Mouse (Mus musculus) hindbrain, embryonic 15.5 days (tissue): ENCODE measurements at regions not wholly inside any gene's neighbourhood (a gene's known extent, or its start where the extent isn't known, plus 50 kb on each side); places are given as distances from the start of the nearest gene placed in this dataset.

Experiments
- ATAC-seq: fragments of 200-750 bp; cut with Nextera tagmentation; 2 replicates; pipeline ENCODE4 v1.8.0; 2017; ENCODE audit warnings: low read depth, moderate number of reproducible peaks, moderate TSS enrichment; ENCODE audit not compliant: low FRiP score
- H3K27ac ChIP-seq: fragments of 300-500 bp; sonication (generic); replicated peaks from 2 replicates; pipeline ENCODE4 v1.5.1; 2015; ENCODE audit warnings: mild to moderate bottlenecking, inconsistent platforms
- H3K27me3 ChIP-seq: fragments of 300-500 bp; sonication (generic); 2 replicates; pipeline ENCODE4 v1.6.1; 2015; ENCODE audit warnings: control low read depth, inconsistent platforms
- H3K36me3 ChIP-seq: fragments of 300-500 bp; sonication (generic); 2 replicates; pipeline ENCODE4 v1.6.1; 2015; ENCODE audit warnings: control low read depth, inconsistent platforms
- H3K4me1 ChIP-seq: fragments of 300-500 bp; sonication (generic); replicated peaks from 2 replicates; pipeline ENCODE4 v1.6.1; 2015; ENCODE audit warnings: control low read depth, inconsistent platforms
- H3K4me2 ChIP-seq: fragments of 300-500 bp; sonication (generic); 2 replicates; pipeline ENCODE4 v1.6.1; 2015; ENCODE audit warnings: moderate library complexity, mild to moderate bottlenecking, inconsistent platforms
- H3K4me3 ChIP-seq: fragments of 300-500 bp; sonication (generic); 2 replicates; pipeline ENCODE4 v1.5.1; 2015; ENCODE audit warnings: mild to moderate bottlenecking, inconsistent platforms
- H3K9ac ChIP-seq: fragments of 300-500 bp; sonication (generic); 2 replicates; pipeline ENCODE4 v1.6.1; 2015; ENCODE audit warnings: inconsistent platforms
- H3K9me3 ChIP-seq: fragments of 300-500 bp; sonication (generic); 2 replicates; pipeline ENCODE4 v1.6.1; 2016; ENCODE audit warnings: control low read depth, inconsistent platforms
- WGBS: fragments of 180-500 bp; shearing (Covaris S2); methylation state at CpG from one replicate; pipeline ENCODE4 v1.1.7; 2015; 5-methylcytosine and 5-hydroxymethylcytosine counted together

- Histone ChIP-seq H3K27me3 (no peaks in the 10 kb centered on the region), H3K36me3 (no peaks in the 10 kb centered on the region), H3K4me2 (no peak overlapping the region), H3K4me1 (no peaks in the 10 kb centered on the region), H3K9ac (no peak overlapping the region), H3K4me3 (no peak overlapping the region), H3K27ac (no peak overlapping the region), H3K9me3 (no peaks in the 10 kb centered on the region)
- WGBS = 81% methylated on average over 14 of the region's 14 CpGs
- ATAC-seq = 0 out of 2 replicates have a peak, but pooled peaks have one; percentile 27
These were observed 243.4 kb upstream of the Adcy2 start for GRCm38 (mm10) chr13:69242544-69243296.

GRCm38 (mm10) chr13:69250334-69251129 is 251.2 kb upstream of the Adcy2 start:
- H3K4me3 ChIP-seq = no peak overlapping the region
- H3K27me3 ChIP-seq = no peaks in the 10 kb centered on the region
- H3K4me2 ChIP-seq = no peak overlapping the region
- H3K9me3 ChIP-seq = no peaks in the 10 kb centered on the region
- H3K36me3 ChIP-seq = no peaks in the 10 kb centered on the region
- ATAC-seq = no peak
- peak overlapping the region; percentile 57 for H3K27ac ChIP-seq
- peaks cover 10% of the 10 kb centered on the region; the same call in 1 of the 2 replicates for H3K4me1 ChIP-seq
- no peak overlapping the region for H3K9ac ChIP-seq
- WGBS = 68% methylated on average over 4 of the region's 4 CpGs

- Histone ChIP-seq H3K27me3 (no peaks in the 10 kb centered on the region), H3K27ac (peak overlapping the region; percentile 57), H3K9me3 (no peaks in the 10 kb centered on the region), H3K4me2 (no peak overlapping the region), H3K9ac (no peak overlapping the region), H3K36me3 (no peaks in the 10 kb centered on the region), H3K4me3 (no peak overlapping the region), H3K4me1 (peaks cover 10% of the 10 kb centered on the region; the same call in 1 of the 2 replicates)
- ATAC-seq = peak; percentile 57; the same call in 1 of the 2 replicates
- 54% methylated on average over 6 of the region's 6 CpGs for WGBS
These were observed 251.8 kb upstream of the Adcy2 start for GRCm38 (mm10) chr13:69251130-69251561.

- H3K9ac ChIP-seq = no peak overlapping the region
- H3K4me1 ChIP-seq = peaks cover 10% of the 10 kb centered on the region; the same call in 1 of the 2 replicates
- no peak overlapping the region for H3K4me3 ChIP-seq
- ATAC-seq = peak; percentile 86
- H3K9me3 ChIP-seq = no peaks in the 10 kb centered on the region
- no peaks in the 10 kb centered on the region for H3K27me3 ChIP-seq
- H3K27ac ChIP-seq = no peak overlapping the region
- H3K36me3 ChIP-seq = no peaks in the 10 kb centered on the region
- 0 out of 2 replicates have a peak overlapping the region, but pooled peaks have one; percentile 3 for H3K4me2 ChIP-seq
- 55% methylated on average over 10 of the region's 10 CpGs for WGBS
These were observed 253.0 kb upstream of the Adcy2 start for GRCm38 (mm10) chr13:69252335-69252734.

GRCm38 (mm10) chr13:69260485-69260884 is 261.1 kb upstream of the Adcy2 start:
- Histone ChIP-seq H3K27me3 (no peaks in the 10 kb centered on the region), H3K27ac (no peak overlapping the region), H3K4me2 (no peak overlapping the region), H3K4me1 (peaks cover 9% of the 10 kb centered on the region; the same call in 1 of the 2 replicates), H3K36me3 (no peaks in the 10 kb centered on the region), H3K9me3 (no peaks in the 10 kb centered on the region), H3K4me3 (no peak overlapping the region), H3K9ac (no peak overlapping the region)
- 37% methylated on average over 5 of the region's 5 CpGs for WGBS
- ATAC-seq = no peak

- Histone ChIP-seq H3K9me3 (no peaks in the 10 kb centered on the region), H3K27me3 (no peaks in the 10 kb centered on the region), H3K36me3 (no peaks in the 10 kb centered on the region), H3K9ac (no peak overlapping the region), H3K4me2 (no peak overlapping the region), H3K27ac (no peak overlapping the region), H3K4me1 (peaks cover 9% of the 10 kb centered on the region; the same call in 1 of the 2 replicates), H3K4me3 (no peak overlapping the region)
- ATAC-seq = no peak
- WGBS = 32% methylated on average over 4 of the region's 4 CpGs
These were observed 261.6 kb upstream of the Adcy2 start for GRCm38 (mm10) chr13:69260972-69261371.

- Histone ChIP-seq H3K4me3 (no peak overlapping the region), H3K27ac (no peak overlapping the region), H3K4me1 (peaks cover 9% of the 10 kb centered on the region; the same call in 1 of the 2 replicates), H3K4me2 (no peak overlapping the region), H3K36me3 (no peaks in the 10 kb centered on the region), H3K9ac (no peak overlapping the region), H3K27me3 (no peaks in the 10 kb centered on the region), H3K9me3 (no peaks in the 10 kb centered on the region)
- peak; percentile 88 for ATAC-seq
- 41% methylated on average over 3 of the region's 3 CpGs for WGBS
These were observed 264.4 kb upstream of the Adcy2 start for GRCm38 (mm10) chr13:69263722-69264121.

- Histone ChIP-seq H3K36me3 (no peaks in the 10 kb centered on the region), H3K4me1 (peaks cover 7% of the 10 kb centered on the region; the same call in 1 of the 2 replicates), H3K27ac (no peak overlapping the region), H3K9ac (no peak overlapping the region), H3K27me3 (no peaks in the 10 kb centered on the region), H3K9me3 (no peaks in the 10 kb centered on the region), H3K4me3 (no peak overlapping the region), H3K4me2 (no peak overlapping the region)
- ATAC-seq = no peak
- 77% methylated on average over 1 of the region's 1 CpGs for WGBS
These were observed 266.7 kb upstream of the Adcy2 start for GRCm38 (mm10) chr13:69266071-69266470.

GRCm38 (mm10) chr13:69272506-69272905 is 261.0 kb upstream of the Nsun2 start:
- H3K27ac ChIP-seq = no peak overlapping the region
- H3K9me3 ChIP-seq = no peaks in the 10 kb centered on the region
- no peak overlapping the region for H3K4me2 ChIP-seq
- 0 out of 2 replicates have a peak, but pooled peaks cover 5% of the 10 kb centered on the region for H3K4me1 ChIP-seq
- no peak for ATAC-seq
- no peak overlapping the region for H3K9ac ChIP-seq
- 30% methylated on average over 3 of the region's 3 CpGs for WGBS
- no peaks in the 10 kb centered on the region for H3K27me3 ChIP-seq
- H3K36me3 ChIP-seq = no peaks in the 10 kb centered on the region
- no peak overlapping the region for H3K4me3 ChIP-seq

GRCm38 (mm10) chr13:69279647-69280046 is 253.9 kb upstream of the Nsun2 start:
- ATAC-seq = no peak
- Histone ChIP-seq H3K36me3 (no peaks in the 10 kb centered on the region), H3K27ac (no peak overlapping the region), H3K4me3 (no peak overlapping the region), H3K9me3 (no peaks in the 10 kb centered on the region), H3K4me2 (no peak overlapping the region), H3K27me3 (no peaks in the 10 kb centered on the region), H3K9ac (no peak overlapping the region), H3K4me1 (no peaks in the 10 kb centered on the region)
- WGBS = 77% methylated on average over 8 of the region's 8 CpGs

- no peak overlapping the region for H3K27ac ChIP-seq
- no peak for ATAC-seq
- H3K4me3 ChIP-seq = no peak overlapping the region
- H3K4me2 ChIP-seq = no peak overlapping the region
- 100% methylated on average over 1 of the region's 1 CpGs for WGBS
- no peaks in the 10 kb centered on the region for H3K4me1 ChIP-seq
- no peaks in the 10 kb centered on the region for H3K27me3 ChIP-seq
- H3K36me3 ChIP-seq = no peaks in the 10 kb centered on the region
- 0 out of 2 replicates have a peak, but pooled peaks cover 5% of the 10 kb centered on the region for H3K9me3 ChIP-seq
- no peak overlapping the region for H3K9ac ChIP-seq
These were observed 239.1 kb upstream of the Nsun2 start for GRCm38 (mm10) chr13:69294483-69294882.

- Histone ChIP-seq H3K4me2 (no peak overlapping the region), H3K27me3 (no peaks in the 10 kb centered on the region), H3K4me3 (no peak overlapping the region), H3K4me1 (no peaks in the 10 kb centered on the region), H3K9me3 (no peaks in the 10 kb centered on the region), H3K9ac (no peak overlapping the region), H3K27ac (no peak overlapping the region), H3K36me3 (no peaks in the 10 kb centered on the region)
- no peak for ATAC-seq
- WGBS = 93% methylated on average over 2 of the region's 2 CpGs
These were observed 230.2 kb upstream of the Nsun2 start for GRCm38 (mm10) chr13:69303316-69303715.
